Mouse (Mus musculus) G1E (cell line): ENCODE measurements at regions not wholly inside any gene's neighbourhood (a gene's known extent, or its start where the extent isn't known, plus 50 kb on each side); places are given as distances from the start of the nearest gene placed in this dataset.

Source experiments
- CTCF ChIP-seq: IDR thresholded peaks from 2 replicates; pipeline ENCODE4 v1.5.1; 2012; ENCODE audit warnings: low read depth, low read length, inconsistent platforms, mixed read lengths
- GATA1 ChIP-seq: IDR thresholded peaks from 2 replicates; pipeline ENCODE4 v1.6.1; 2012; ENCODE audit warnings: borderline replicate concordance, low read length, inconsistent platforms, mixed read lengths

DNA sequence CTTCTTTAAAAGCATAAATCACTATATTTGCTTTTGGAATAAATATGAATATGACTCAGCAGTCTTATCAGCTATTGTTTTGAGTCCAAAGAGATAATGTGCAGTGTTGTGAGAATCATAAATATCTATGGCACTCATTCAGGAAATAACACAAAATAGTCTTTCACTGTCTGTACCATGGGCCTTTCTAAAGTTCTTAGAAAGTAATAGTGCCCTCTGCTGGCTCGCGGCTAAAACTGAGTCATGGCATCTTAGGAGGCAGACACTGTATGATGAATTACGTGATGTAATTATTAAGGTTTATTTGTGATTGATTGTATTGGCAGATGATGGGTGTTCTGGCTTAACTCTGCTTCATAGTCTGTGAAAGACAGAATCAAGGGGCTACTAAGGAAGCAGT lies 57.5 kb upstream of the Gprin3 start:
- TF ChIP-seq CTCF = no peak
- TF ChIP-seq GATA1 = no peak
